Mouse (Mus musculus): ENCODE data around the gene Slc17a9. TPM values are rescaled to one million over a fixed set of nuclear protein-coding genes. Genes with fewer than 3 reads are reported as not detected.

Slc17a9 gene
- total and polyA plus RNA-seq, 3 experiments = 6.7 to 16.1 TPM; not detected in 1

DNA sequence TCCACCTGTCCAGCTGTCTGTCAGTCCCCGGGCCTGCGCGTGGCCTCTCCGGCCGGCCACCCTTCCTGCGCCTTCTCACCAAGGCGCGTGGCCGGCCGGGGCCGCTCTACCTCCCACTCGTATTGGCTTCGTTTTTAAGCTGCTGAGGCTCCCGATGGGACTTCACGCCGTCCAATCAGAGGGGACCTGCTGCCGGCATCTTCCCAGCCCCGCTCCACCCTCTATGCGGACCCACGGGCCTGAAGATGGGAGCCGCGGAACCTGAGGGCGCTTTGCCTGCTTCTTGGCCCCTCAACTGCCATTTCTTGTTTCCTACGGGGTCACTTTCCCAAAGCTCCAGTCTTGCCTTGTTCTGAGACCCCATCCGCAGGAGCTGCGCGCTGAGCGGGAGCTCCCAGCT lies 51.7 kb downstream of the Slc17a9 start, which contains the start of gene Bhlhe23:
Gene Bhlhe23, minus strand, starts transcription at position 108 of the 400 bp plus-strand sequence.
- Histone ChIP-seq H3K9me3 (replicated peaks; ENCODE audit: insufficient read depth, low read length) (no peaks in the 10 kb centered on the region), H3K27ac (ENCODE audit: control insufficient read depth, low read depth, low read length) (no peak within 1 kb of the TSS), H3K79me2 (ENCODE audit: control insufficient read depth, insufficient read depth, low read length, poor library complexity) (no peaks in the 10 kb centered on the region), H3K9ac (ENCODE audit: control insufficient read depth, low read depth, low read length, poor library complexity, severe bottlenecking) (no peak within 1 kb of the TSS), H3K27me3 (ENCODE audit: control insufficient read depth in 1 of 2, insufficient read depth in 2 of 2, low read length in 2 of 2) (peaks cover 0 to 3% of the 10 kb centered on the region in 2 experiments; a peak in 2 of 4 replicates), H3K4me1 (ENCODE audit: control insufficient read depth in 1 of 2, insufficient read depth in 2 of 2, low read length in 2 of 2) (no peaks in the 10 kb centered on the region), H3K36me3 (ENCODE audit: control insufficient read depth in 1 of 2, insufficient read depth in 2 of 2, low read length in 2 of 2) (no peaks in the 10 kb centered on the region), H3K4me3 (ENCODE audit: control insufficient read depth in 1 of 2, insufficient read depth in 1 of 2, low read depth in 2 of 2, low read length in 2 of 2) (no peak within 1 kb of the TSS)
- TF ChIP-seq ETS1 (IDR thresholded peaks at IDR 0.05; ENCODE audit: low read depth, low read length) (no peak), E2F4 (IDR thresholded peaks at IDR 0.05; ENCODE audit: borderline replicate concordance, low read depth, low read length) (no peak), NRF1 (IDR thresholded peaks at IDR 0.05; ENCODE audit: insufficient read depth, low read depth, low read length, poor library complexity, severe bottlenecking) (no peak), SIN3A (IDR thresholded peaks at IDR 0.05; ENCODE audit: low read length) (no peak), MAFK (IDR thresholded peaks at IDR 0.05; ENCODE audit: borderline replicate concordance, low read depth, low read length) (no peak), TCF12 (IDR thresholded peaks at IDR 0.05; ENCODE audit: low read depth, low read length) (no peak), MYC (IDR thresholded peaks at IDR 0.05; ENCODE audit: low read depth, low read length) (no peak), EP300 (IDR thresholded peaks at IDR 0.05; ENCODE audit: low read depth in 1 of 2, low read length in 2 of 2) (no peak), TBP (IDR thresholded peaks at IDR 0.05; ENCODE audit: low read depth, low read length) (no peak), MXI1 (IDR thresholded peaks at IDR 0.05; ENCODE audit: low read depth, low read length) (no peak), SMC3 (IDR thresholded peaks at IDR 0.05; ENCODE audit: low read depth, low read length) (no peak), GABPA (IDR thresholded peaks at IDR 0.05; ENCODE audit: low read depth, low read length) (no peak), CHD2 (IDR thresholded peaks at IDR 0.05; ENCODE audit: low read length) (no peak), POLR2A (IDR thresholded peaks at IDR 0.05; ENCODE audit: control insufficient read depth in 1 of 2, insufficient read depth in 1 of 2, low read depth in 1 of 2, low read length in 2 of 2, poor library complexity in 1 of 2) (no peak), JUND (IDR thresholded peaks at IDR 0.05; ENCODE audit: low read depth, low read length) (no peak), CTCF (IDR thresholded peaks at IDR 0.05 in 2 of 3, conservative IDR thresholded peaks at IDR 0.05 in 1 of 3; ENCODE audit: control insufficient read depth in 1 of 3, insufficient read depth in 1 of 3, low read depth in 2 of 3, low read length in 3 of 3, poor library complexity in 1 of 3, severe bottlenecking in 1 of 3) (no peak), TAL1 (IDR thresholded peaks at IDR 0.05; ENCODE audit: low read length) (no peak), USF2 (IDR thresholded peaks at IDR 0.05; ENCODE audit: borderline replicate concordance in 1 of 2, insufficient read depth in 1 of 2, low read depth in 1 of 2, low read length in 2 of 2) (no peak), MAZ (IDR thresholded peaks at IDR 0.05; ENCODE audit: low read depth, low read length) (no peak)
- no peak for DNase-seq (ENCODE audit: low read depth, low spot score)

GRCm38 (mm10) chr2:180779226-180780104 lies 54.4 kb downstream of the Slc17a9 start:
- no peak overlapping the region for H3K9ac ChIP-seq (ENCODE audit: control insufficient read depth, low read depth, low read length, poor library complexity, severe bottlenecking)
- no peaks in the 10 kb centered on the region for H3K4me1 ChIP-seq (ENCODE audit: control insufficient read depth in 1 of 2, insufficient read depth in 2 of 2, low read length in 2 of 2)
- H3K4me3 ChIP-seq (ENCODE audit: control insufficient read depth in 1 of 2, insufficient read depth in 1 of 2, low read depth in 2 of 2, low read length in 2 of 2) = no peak overlapping the region
- H3K36me3 ChIP-seq (ENCODE audit: control insufficient read depth in 1 of 2, insufficient read depth in 2 of 2, low read length in 2 of 2) = no peaks in the 10 kb centered on the region
- H3K79me2 ChIP-seq (ENCODE audit: control insufficient read depth, insufficient read depth, low read length, poor library complexity) = no peaks in the 10 kb centered on the region
- H3K27me3 ChIP-seq (ENCODE audit: control insufficient read depth in 1 of 2, insufficient read depth in 2 of 2, low read length in 2 of 2) = peaks cover 0 to 3% of the 10 kb centered on the region in 2 experiments; a peak in 2 of 4 replicates
- peak; percentile 76 for TF ChIP-seq ZC3H11A (IDR thresholded peaks at IDR 0.05; ENCODE audit: low read depth, low read length)
- TF ChIP-seq SMC3 (IDR thresholded peaks at IDR 0.05; ENCODE audit: low read depth, low read length) = peak; percentile 87
- no peak for TF ChIP-seq CHD2 (IDR thresholded peaks at IDR 0.05; ENCODE audit: low read length)
- TF ChIP-seq RAD21 (IDR thresholded peaks at IDR 0.05; ENCODE audit: low read depth, low read length) = peak; percentile 96
- peak; percentile 95 to 97 (median 96) for TF ChIP-seq CTCF (IDR thresholded peaks at IDR 0.05 in 2 of 3, conservative IDR thresholded peaks at IDR 0.05 in 1 of 3; ENCODE audit: control insufficient read depth in 1 of 3, insufficient read depth in 1 of 3, low read depth in 2 of 3, low read length in 3 of 3, poor library complexity in 1 of 3, severe bottlenecking in 1 of 3)
- peak; percentile 61 for DNase-seq (ENCODE audit: low read depth, low spot score)
- H3K27ac ChIP-seq (ENCODE audit: control insufficient read depth, low read depth, low read length) = no peak overlapping the region
- H3K9me3 ChIP-seq (replicated peaks; ENCODE audit: insufficient read depth, low read length) = no peaks in the 10 kb centered on the region

Data from MEL (cell line).